Mouse (Mus musculus): ENCODE measurements around the gene Gm5105. TPM values are rescaled to one million over a fixed set of nuclear protein-coding genes. Genes with fewer than 3 reads are reported as not detected.

Gene Gm5105
- total RNA-seq, 4 experiments from 2014 or later: 0.72 to 1.8 (median 1.2) TPM

- DNase-seq (ENCODE audit: low spot score in 2 of 2): no peak
Observed at GRCm38 (mm10) chr3:138069756-138070511, 2.7 kb upstream of the Gm5105 start.

- peak in 1 of 2 experiments; percentile 34 for DNase-seq (ENCODE audit: low spot score in 2 of 2)
Observed at GRCm38 (mm10) chr3:138068103-138068502, 915 bp upstream of the Gm5105 start.

- DNase-seq (ENCODE audit: low spot score in 2 of 2): peak in 1 of 2 experiments; percentile 72
Observed at GRCm38 (mm10) chr3:138066348-138066856, 786 bp downstream of the Gm5105 start.

GRCm38 (mm10) chr3:138065930-138066329, 1.3 kb downstream of the Gm5105 start:
- no peak for DNase-seq (ENCODE audit: low spot score in 2 of 2)

- DNase-seq (ENCODE audit: low spot score in 2 of 2): peak in 1 of 2 experiments; percentile 19
Observed at GRCm38 (mm10) chr3:138064732-138065645, 2.2 kb downstream of the Gm5105 start, which contains the start of gene 1110002E22Rik. Gene 1110002E22Rik (plus strand): TSS chr3:138065052.

GRCm38 (mm10) chr3:138063731-138064329, 3.4 kb downstream of the Gm5105 start:
- peak; percentile 84 to 86 for DNase-seq (ENCODE audit: low spot score in 2 of 2)

- no peak for DNase-seq (ENCODE audit: low spot score in 2 of 2)
Observed at GRCm38 (mm10) chr3:138062673-138063072, 4.5 kb downstream of the Gm5105 start.

GRCm38 (mm10) chr3:138061205-138061911, 5.8 kb downstream of the Gm5105 start:
- DNase-seq (ENCODE audit: low spot score in 2 of 2): no peak

- no peak for DNase-seq (ENCODE audit: low spot score in 2 of 2)
Observed at GRCm38 (mm10) chr3:138060429-138060828, 6.8 kb downstream of the Gm5105 start.

GRCm38 (mm10) chr3:138058226-138058625, 9.0 kb downstream of the Gm5105 start:
- no peak for DNase-seq (ENCODE audit: low spot score in 2 of 2)

- DNase-seq (ENCODE audit: low spot score in 2 of 2): no peak
Observed at GRCm38 (mm10) chr3:138056976-138057375, 10.2 kb downstream of the Gm5105 start.

- DNase-seq (ENCODE audit: low spot score in 2 of 2): peak in 1 of 2 experiments; percentile 46
Observed at GRCm38 (mm10) chr3:138053969-138054368, 13.2 kb downstream of the Gm5105 start.

- DNase-seq (ENCODE audit: low spot score in 2 of 2): no peak
Observed at GRCm38 (mm10) chr3:138051431-138051830, 15.8 kb downstream of the Gm5105 start.

GRCm38 (mm10) chr3:138050772-138051171, 16.4 kb downstream of the Gm5105 start:
- DNase-seq (ENCODE audit: low spot score in 2 of 2): no peak

- DNase-seq (ENCODE audit: low spot score in 2 of 2): peak in 1 of 2 experiments; percentile 39
Observed at GRCm38 (mm10) chr3:138049555-138049954, 17.6 kb downstream of the Gm5105 start.

- DNase-seq (ENCODE audit: low spot score in 2 of 2): no peak
Observed at GRCm38 (mm10) chr3:138043316-138043715, 23.9 kb downstream of the Gm5105 start.

- no peak for DNase-seq (ENCODE audit: low spot score in 2 of 2)
Observed at GRCm38 (mm10) chr3:138041591-138042301, 25.4 kb downstream of the Gm5105 start.

- no peak for DNase-seq (ENCODE audit: low spot score in 2 of 2)
Observed at GRCm38 (mm10) chr3:138040938-138041337, 26.2 kb downstream of the Gm5105 start.

GRCm38 (mm10) chr3:138033986-138034385, 33.2 kb downstream of the Gm5105 start:
- DNase-seq (ENCODE audit: low spot score in 2 of 2): no peak

- no peak for DNase-seq (ENCODE audit: low spot score in 2 of 2)
Observed at GRCm38 (mm10) chr3:138030563-138030962, 36.6 kb downstream of the Gm5105 start.
